Mouse (Mus musculus) left cerebral cortex, postnatal 36 days (tissue): ENCODE measurements around the gene Depdc7. TPM values are rescaled to one million over a fixed set of nuclear protein-coding genes. Genes with fewer than 3 reads are reported as not detected.
A peak's percentile ranks its signal among the peaks of the same experiment; 100 is the strongest.

Experiments used
- DNase-seq, 2 experiments: peaks; one replicate each; pipeline ENCODE4 v3.0.0; 2021 to 2022; ENCODE audit warnings: low spot score in 2 of 2, mixed read lengths in 1 of 2
- intact Hi-C: fragments of 180-260 bp; cut with DNase I; formaldehyde crosslinking; loops from one replicate; pipeline ENCODE4 v1.15.1; 2025
- total RNA-seq, 2 experiments: library from RNA; stranded (reverse); gene quantifications; 2 replicates each; pipeline ENCODE4 v1.2.3; 2021

Depdc7 gene
- 1 to 10 TPM in 1 of 2 experiments, under 1 TPM in 1; 0.96 to 1.7 TPM for total RNA-seq

DNA sequence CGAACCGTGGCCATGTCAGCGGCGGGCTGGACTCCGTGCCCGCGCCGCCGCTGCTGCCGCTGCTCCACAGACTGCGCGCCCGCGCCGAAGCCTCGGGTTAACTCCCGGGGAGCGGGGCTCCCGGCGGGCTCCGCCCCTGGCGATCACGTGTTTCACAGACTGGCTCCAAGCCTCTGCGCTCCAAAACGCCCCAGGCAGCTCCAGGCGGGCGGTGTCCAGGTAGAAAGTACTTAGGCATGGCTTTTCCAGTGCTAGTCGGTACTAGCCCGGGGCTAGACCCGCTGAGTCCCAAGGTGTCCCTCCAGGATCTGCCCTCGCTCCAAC, at the start of gene Depdc7:
Depdc7 (minus strand) TSS at position 138 of the 324 bp plus-strand sequence.
- intact Hi-C loops, result no loop called here
- peak; percentile 78 to 80 for DNase-seq

DNA sequence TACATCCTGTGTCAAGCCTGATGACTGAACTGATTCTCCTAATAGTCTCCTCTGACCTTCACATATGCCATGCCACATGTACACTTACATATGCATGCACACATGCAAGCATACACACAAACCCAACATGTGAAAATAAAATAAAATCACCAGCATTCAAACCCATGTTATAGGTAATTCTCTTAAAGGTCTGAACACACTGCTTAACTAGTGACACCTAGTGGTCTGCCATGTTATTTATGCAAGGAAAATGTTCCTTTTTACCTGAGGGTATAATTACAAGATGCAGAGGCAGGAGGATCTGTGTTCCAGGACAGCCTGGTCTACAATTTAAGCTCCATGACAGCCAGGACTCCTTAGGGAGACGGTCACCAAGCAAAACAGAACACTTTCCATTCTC, 32.1 kb upstream of the Depdc7 start:
- no peak for DNase-seq

GRCm38 (mm10) chr2:104768697-104769096, 26.0 kb upstream of the Depdc7 start:
- DNase-seq, result no peak
- intact Hi-C loops, result no loop called here

More for the DNA sequence above, 32.1 kb upstream of the Depdc7 start:
- intact Hi-C loops, result loop anchor here (1.0 kb wide), 1 partner anchor 89 kb away; no protein-coding TSS in a partner anchor

DNA sequence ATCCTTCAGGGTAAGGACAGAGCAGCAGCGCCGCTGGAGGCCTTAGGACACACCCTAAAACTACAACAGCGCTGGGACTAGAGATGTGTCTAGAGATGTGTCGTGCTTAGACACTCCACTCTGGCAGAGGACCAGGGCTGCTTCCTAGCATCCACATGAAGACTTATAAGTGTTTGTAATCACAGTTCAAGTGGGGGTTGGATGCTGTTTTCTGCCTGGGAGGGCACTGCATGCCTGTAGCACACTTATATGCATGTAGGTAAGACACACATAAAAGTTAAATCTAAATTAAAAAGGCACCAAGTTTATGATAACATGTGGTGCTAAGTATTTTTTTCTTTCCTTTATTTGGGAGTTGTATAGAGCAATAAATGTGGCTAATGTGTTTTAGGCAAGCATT, 21.3 kb upstream of the Depdc7 start:
- DNase-seq, result no peak
- intact Hi-C loops, result no loop called here

DNA sequence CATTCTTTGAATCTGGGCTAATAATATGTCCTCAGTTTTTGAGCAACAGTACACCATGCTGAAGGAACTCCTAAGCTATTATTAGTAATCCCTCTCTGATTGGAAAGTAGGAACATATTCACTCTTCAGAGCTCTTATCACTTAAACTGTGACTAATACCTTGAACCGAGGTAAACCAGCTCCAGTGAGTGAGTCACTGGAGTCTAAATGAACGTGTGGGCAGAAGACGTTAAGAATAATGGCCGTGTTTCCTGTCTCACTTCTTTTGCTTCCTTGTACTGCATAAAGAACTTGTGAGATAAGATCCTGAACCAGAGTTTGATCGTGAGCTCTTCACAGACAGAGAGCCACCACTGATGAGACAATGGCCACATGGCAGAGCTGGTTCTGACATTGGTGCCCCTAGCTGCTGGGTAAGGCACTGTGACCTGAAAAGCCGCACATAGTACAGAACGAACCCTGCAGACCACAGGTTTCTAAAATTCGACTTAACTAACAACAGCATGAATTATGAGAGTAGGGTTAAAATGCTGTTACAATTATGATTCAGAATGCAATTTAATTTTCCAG, 20.5 kb upstream of the Depdc7 start:
- intact Hi-C loops, result no loop called here
- no peak for DNase-seq

DNA sequence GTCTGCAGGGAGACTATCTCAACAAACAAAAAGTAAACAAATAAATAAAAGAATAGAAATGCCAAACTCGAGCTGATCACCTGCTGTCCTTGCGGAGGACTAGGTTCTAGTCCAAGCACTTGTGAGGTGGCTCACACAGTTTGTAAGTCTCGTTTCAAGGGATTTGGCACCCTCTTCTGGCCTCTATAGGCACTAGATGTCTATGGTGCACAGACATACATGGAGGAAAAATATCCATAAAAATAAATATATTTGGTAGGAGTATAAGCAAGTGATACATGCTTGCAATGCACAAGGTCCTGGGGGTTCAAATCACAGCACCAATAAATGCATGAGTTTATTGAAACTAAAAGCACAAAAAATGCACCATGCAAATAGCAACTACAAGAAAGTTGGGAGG, 7.9 kb upstream of the Depdc7 start:
- DNase-seq, result no peak
- intact Hi-C loops, result no loop called here

DNA sequence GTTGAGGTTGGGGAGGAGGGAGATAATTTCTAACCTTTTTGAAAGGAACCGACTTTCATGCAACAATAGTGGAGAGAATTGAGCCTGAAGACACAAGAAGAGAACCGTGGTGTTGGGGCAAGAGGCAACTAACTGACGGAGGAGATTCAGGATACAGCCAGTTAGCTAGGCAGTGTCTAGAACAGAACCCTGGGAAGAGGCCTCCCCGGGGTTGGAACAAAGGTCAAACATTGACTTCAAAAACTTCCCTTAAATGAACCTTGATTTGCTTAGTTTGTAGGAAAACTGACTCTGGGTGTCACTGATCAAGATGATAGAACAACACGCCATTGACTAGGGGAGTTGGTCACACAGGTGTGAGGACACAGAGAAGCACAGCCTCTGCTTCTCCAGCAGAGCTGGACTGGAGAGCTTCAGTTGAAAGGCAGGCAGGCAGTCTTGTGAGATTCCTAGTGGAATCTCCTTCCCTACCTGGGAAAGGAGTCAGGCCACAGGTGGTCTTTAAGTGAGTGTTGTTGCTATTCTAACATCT, 6.0 kb upstream of the Depdc7 start:
- intact Hi-C loops, result loop anchor here (5.0 kb wide), 1 partner anchor 61 kb away; no protein-coding TSS in a partner anchor
- no peak for DNase-seq

DNA sequence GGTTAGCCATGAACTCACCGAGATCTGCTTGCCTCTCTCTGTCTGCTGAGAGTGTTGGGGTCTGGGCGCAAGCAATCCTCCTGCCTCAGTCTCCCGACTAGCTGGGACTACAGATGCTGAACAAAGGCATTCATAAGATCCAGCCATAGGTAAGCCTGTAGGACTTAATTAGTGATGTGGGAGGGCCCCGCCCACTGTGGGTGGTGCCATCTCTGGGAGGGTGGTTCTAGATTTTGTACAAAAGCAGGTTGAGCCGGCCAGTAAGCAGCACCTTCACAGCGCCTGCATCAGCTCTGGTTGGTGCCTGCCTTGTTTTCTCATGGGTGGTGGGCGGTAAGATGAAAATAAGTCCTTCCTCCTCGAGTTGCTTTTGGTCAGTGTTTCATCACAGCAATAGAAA, 3.6 kb upstream of the Depdc7 start:
- intact Hi-C loops, result loop anchor here (5.0 kb wide), 1 partner anchor 59 kb away; no protein-coding TSS in a partner anchor
- no peak for DNase-seq

GRCm38 (mm10) chr2:104743971-104744370, 1.3 kb upstream of the Depdc7 start:
- intact Hi-C loops, result no loop called here
- DNase-seq, result no peak

- intact Hi-C loops, result no loop called here
Measured at GRCm38 (mm10) chr2:104743160-104743559, 482 bp upstream of the Depdc7 start.

DNA sequence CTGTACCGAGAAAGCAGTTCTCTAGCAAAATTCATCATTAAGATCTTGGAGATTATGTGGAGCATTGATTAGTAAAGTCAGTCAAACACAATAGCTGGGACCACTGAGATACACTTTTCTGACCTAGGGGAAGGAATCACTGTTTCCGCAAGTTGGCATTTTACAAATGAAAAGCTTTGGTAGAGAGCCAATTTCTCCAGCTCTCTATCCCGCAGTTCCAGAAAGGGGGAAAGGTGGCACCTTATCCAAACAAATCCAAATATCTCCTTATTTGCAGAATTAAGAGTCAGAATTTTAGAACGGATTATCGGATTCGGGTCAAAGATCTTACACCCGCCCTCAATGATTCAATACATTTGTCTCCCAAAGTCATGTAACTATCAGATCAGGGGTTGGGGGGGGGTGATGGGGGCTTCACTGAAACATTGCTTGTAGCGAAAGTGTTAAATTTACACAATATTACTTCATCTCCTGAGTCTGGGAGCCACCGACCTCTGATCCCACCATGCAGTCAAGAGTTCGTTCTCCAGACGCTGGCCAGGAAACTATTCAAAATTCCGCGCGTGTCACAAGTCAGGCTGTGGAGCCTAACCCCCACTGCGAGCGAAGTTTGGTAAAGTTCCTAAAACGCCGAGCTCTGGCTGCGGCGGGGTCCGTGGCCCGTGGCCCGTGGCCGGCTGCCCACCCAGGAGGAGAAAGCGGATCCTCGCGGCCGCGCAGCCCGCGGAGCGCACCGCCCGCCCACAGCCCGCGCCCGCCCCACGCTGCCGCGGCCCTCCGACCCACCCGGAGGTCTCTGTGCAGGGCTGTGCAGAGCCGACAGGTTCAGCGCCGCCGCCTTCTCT, 560 bp downstream of the Depdc7 start:
- DNase-seq, result no peak
- intact Hi-C loops, result no loop called here

More at GRCm38 (mm10) chr2:104743160-104743559, 482 bp upstream of the Depdc7 start:
- DNase-seq, result no peak

DNA sequence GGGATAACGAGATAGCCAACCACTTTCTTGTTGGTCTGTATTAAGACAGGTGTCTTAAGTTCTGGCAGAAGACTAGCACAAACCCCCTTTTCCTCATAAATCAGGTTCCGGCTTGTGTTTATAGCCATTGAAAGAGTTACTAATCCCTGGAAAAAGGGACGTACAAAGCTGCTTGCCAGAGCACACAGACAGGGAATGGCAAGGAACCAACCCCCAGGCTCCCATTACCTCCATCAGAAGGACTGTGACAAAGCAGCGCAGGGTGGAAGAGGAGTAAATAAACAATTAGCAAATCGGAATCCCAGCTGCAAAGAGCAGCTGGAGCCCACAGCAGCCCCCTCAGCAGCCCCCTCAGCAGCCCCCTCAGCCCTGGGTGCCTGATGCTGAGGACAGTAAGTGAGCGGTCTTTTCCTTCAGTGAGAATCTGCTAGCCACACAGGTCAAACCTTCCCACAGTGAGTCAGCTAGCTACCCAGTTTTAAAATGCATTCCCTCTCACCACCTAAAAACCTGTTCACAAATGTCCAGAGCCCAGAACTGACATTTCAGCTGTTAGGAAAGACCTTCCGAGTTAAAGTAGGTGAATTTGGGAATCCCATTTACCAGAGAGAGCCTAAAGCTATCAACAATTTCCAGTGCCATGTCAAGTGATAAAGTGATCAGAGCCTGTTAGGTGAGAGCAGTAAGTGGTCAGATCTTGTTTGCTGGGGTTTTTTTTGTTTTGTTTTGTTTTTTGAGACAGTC, 1.5 kb downstream of the Depdc7 start:
- no peak for DNase-seq
- intact Hi-C loops, result no loop called here

DNA sequence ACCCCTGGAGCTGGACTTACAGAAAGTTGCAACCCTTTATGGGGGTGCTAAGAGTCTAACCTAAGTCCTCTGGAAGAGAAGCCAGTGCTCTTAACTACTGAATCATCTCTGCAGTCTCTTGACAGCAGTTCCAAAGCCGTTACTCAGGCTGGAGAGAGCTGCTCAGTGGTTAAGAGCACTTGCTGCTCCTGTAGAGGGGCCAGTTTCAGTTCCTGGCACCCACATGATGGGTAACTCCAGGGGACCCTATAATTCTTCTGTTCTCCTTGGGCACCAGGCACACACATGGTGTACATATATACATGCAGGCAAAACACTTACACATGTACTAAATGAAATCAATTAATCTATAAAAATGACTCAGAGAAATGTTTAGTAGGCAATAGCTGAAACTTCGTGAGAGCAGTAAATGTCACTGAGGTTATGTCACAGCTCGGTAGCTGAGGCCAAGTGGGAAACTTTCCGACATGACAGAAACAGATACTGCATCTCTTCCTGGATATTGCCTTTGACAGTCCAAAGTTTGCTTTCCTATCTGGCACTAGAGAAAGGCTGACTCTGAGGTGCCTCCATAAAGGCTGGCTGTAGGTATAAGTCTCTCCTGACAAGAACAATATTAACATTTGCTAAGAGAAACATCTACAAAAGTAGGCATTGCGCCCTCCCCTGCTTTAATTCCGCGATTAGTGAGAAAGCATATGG, 2.3 kb downstream of the Depdc7 start:
- no peak for DNase-seq
- intact Hi-C loops, result no loop called here

- DNase-seq, result no peak
- intact Hi-C loops, result no loop called here
Measured at GRCm38 (mm10) chr2:104739691-104740090, 3.0 kb downstream of the Depdc7 start.

DNA sequence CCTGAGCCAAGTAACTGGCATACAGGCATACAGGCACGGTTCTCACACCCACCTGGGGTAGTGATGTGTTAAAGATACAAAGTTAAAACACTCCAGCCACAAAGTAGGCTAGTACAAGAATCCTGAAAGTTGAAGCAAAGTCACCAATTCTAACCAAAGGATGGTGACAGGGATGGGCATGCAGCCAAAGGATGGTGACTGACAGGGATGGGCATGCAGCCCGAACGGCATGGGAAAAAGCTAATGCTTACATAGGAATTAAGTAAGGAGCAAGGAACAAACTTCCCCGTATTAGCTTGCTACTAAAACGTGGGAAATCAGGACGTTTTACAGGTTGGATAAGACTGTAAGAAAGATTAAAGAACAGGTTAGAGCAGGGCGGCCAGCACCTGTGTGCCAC, 6.4 kb downstream of the Depdc7 start:
- intact Hi-C loops, result no loop called here
- DNase-seq, result no peak

- DNase-seq, result no peak
- intact Hi-C loops, result no loop called here
Measured at GRCm38 (mm10) chr2:104732562-104733256, 10.0 kb downstream of the Depdc7 start.

DNA sequence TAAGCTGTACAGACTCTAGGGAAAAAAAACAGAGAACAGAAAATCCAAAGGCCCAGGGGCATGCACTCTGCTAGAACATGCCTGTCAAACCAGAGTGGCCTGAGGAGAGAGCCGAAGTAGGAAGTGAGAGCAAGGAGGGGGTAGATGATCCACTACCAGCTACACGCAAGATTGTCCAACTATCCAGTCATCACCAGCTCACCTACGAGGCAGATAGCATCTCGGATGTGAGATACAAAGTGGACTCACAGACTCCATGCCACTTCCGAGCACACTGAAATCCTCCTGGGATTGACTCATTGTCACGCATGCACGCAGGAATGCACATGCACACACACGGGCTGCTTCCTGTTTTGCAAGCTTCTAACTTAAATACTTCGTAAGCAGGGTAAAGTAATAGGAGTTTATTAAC, 10.6 kb downstream of the Depdc7 start:
- DNase-seq, result no peak
- intact Hi-C loops, result no loop called here

DNA sequence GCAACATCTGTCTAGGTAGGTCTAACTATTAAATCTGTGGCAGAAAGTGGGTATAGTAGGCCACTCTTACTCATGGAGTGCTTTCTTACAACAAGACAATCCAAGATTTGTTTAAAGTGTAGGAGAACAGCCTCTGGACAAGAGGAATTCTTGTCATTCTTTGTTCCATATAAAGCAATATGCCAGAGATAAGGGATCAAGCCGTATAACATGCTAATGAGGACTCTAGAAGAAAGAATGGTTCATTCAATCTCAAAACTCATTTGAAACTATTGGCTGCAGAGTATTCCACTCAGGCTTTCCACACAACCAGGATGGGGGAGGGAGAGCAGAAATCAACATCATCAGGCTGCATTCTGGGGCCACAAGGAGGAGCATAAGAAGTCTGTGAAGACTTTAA, 15.3 kb downstream of the Depdc7 start:
- DNase-seq, result no peak
- intact Hi-C loops, result no loop called here

DNA sequence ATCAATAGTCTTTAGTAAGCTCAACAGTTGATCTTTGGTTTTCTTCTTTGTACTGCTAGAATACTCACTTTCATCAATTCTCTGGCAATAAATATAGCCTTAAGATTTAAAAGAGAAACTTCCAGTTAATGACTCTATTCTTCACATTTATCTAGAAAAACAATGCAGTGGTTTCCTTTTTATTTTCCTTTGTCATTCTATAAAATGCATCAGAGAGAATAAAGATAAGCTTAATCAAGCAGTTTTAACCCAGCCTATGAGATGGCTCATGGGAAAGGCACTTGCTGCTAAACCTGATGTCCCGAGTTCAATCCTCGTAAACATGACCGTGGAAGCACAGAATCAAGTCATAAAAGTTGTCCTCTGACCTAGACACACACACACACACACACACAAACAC, 20.7 kb downstream of the Depdc7 start:
- intact Hi-C loops, result no loop called here
- no peak for DNase-seq
